Mouse (Mus musculus) myocyte (in vitro differentiated cells): Measurements from ENCODE around the gene Nsd2. TPM values are rescaled to one million over a fixed set of nuclear protein-coding genes. Genes with fewer than 3 reads are reported as not detected.

Experiments
- H3K27me3 ChIP-seq: one replicate; pipeline ENCODE4 v1.6.1; 2011; ENCODE audit not compliant: control insufficient read depth, insufficient read depth, insufficient read length
- H3K36me3 ChIP-seq: one replicate; pipeline ENCODE4 v1.6.1; 2011; ENCODE audit not compliant: control insufficient read depth, insufficient read depth
- H3K4me2 ChIP-seq: one replicate; pipeline ENCODE4 v1.6.1; 2011; ENCODE audit warnings: low read depth, control low read depth
- H3K4me3 ChIP-seq: one replicate; pipeline ENCODE4 v1.5.1; 2011; ENCODE audit warnings: mild to moderate bottlenecking, control low read depth, moderate library complexity
- H3K79me2 ChIP-seq: one replicate; pipeline ENCODE4 v1.6.1; 2011; ENCODE audit not compliant: control insufficient read depth, insufficient read depth
- H3ac ChIP-seq: one replicate; pipeline ENCODE4 v1.6.1; 2011; ENCODE audit not compliant: control insufficient read depth, insufficient read length
- CEBPB ChIP-seq: IDR thresholded peaks from 2 replicates; pipeline ENCODE4 v1.6.1; 2011; ENCODE audit warnings: mild to moderate bottlenecking, moderate library complexity; ENCODE audit not compliant: poor library complexity, insufficient read depth, severe bottlenecking
- E2F4 ChIP-seq: IDR thresholded peaks from one replicate; pipeline ENCODE4 v1.6.1; 2011; ENCODE audit warnings: mild to moderate bottlenecking, control low read depth, moderate library complexity; ENCODE audit not compliant: insufficient read depth
- MAX ChIP-seq: IDR thresholded peaks from one replicate; pipeline ENCODE4 v1.6.1; 2011; ENCODE audit warnings: low read depth, mild to moderate bottlenecking, control low read depth
- MYOD1 ChIP-seq, 3 experiments: IDR thresholded peaks; one replicate each; pipeline ENCODE4 v1.6.1; 2011; ENCODE audit warnings: control low read depth in 2 of 3, low read depth in 2 of 3, mild to moderate bottlenecking in 2 of 3, moderate library complexity in 1 of 3; ENCODE audit not compliant: insufficient read length in 2 of 3, control insufficient read depth in 1 of 3
- MYOG ChIP-seq, 3 experiments: IDR thresholded peaks; one replicate each; pipeline ENCODE4 v1.6.1; 2011; ENCODE audit warnings: control low read depth in 2 of 3, low read depth in 2 of 3, mild to moderate bottlenecking in 2 of 3; ENCODE audit not compliant: insufficient read length in 2 of 3, control insufficient read depth in 1 of 3, insufficient read depth in 1 of 3
- POLR2A ChIP-seq: IDR thresholded peaks from one replicate; pipeline ENCODE4 v1.6.1; 2011; ENCODE audit warnings: low read depth, mild to moderate bottlenecking, control low read depth, moderate library complexity; ENCODE audit not compliant: insufficient read length
- POLR2AphosphoS2 ChIP-seq: IDR thresholded peaks from one replicate; pipeline ENCODE4 v1.6.1; 2011; ENCODE audit warnings: low read depth, control low read depth; ENCODE audit not compliant: insufficient read length
- REST ChIP-seq: IDR thresholded peaks from one replicate; pipeline ENCODE4 v1.6.1; 2011; ENCODE audit warnings: mild to moderate bottlenecking, control low read depth, moderate library complexity; ENCODE audit not compliant: insufficient read depth, insufficient read length
- SRF ChIP-seq: IDR thresholded peaks from one replicate; pipeline ENCODE4 v1.6.1; 2011; ENCODE audit warnings: low read depth; ENCODE audit not compliant: control insufficient read depth, insufficient read length
- TCF12 ChIP-seq: IDR thresholded peaks from one replicate; pipeline ENCODE4 v1.6.1; 2011; ENCODE audit warnings: mild to moderate bottlenecking, control low read depth; ENCODE audit not compliant: poor library complexity, insufficient read depth, severe bottlenecking
- TCF3 ChIP-seq: IDR thresholded peaks from one replicate; pipeline ENCODE4 v1.6.1; 2011; ENCODE audit warnings: low read depth, control low read depth; ENCODE audit not compliant: insufficient read length
- USF1 ChIP-seq: IDR thresholded peaks from one replicate; pipeline ENCODE4 v1.6.1; 2011; ENCODE audit warnings: low read depth, mild to moderate bottlenecking, control low read depth, moderate library complexity
- polyA plus RNA-seq: library from polyadenylated mRNA; unstranded; fragments of >200 nt; fragmentation: generic; extraction: Trizol; gene quantifications from one replicate; pipeline ENCODE4 v1.2.1, GENCODE M21; 2012; ENCODE audit warnings: missing spikeins

Gene Nsd2
- polyA plus RNA-seq, 1 experiment: 23.9 TPM

GRCm38 (mm10) chr5:33782999-33783390 is 37.5 kb upstream of the Nsd2 start:
- no peak for TF ChIP-seq MAX
- no peak for TF ChIP-seq MYOG (IDR thresholded peaks at IDR 0.05; ENCODE audit: control insufficient read depth in 1 of 3, insufficient read depth in 1 of 3, insufficient read length in 2 of 3, low read depth in 2 of 3)
- no peak for TF ChIP-seq MYOD1 (IDR thresholded peaks at IDR 0.05; ENCODE audit: control insufficient read depth in 1 of 3, insufficient read length in 2 of 3, low read depth in 2 of 3)
- Histone ChIP-seq H3K4me3 (peak overlapping the region; percentile 44), H3K4me2 (peak overlapping the region; percentile 92), H3K36me3 (no peaks in the 10 kb centered on the region), H3K27me3 (no peaks in the 10 kb centered on the region), H3K79me2 (peaks cover 9% of the 10 kb centered on the region), H3ac (peak overlapping the region; percentile 67)

GRCm38 (mm10) chr5:33791912-33792643 is 28.4 kb upstream of the Nsd2 start:
- H3ac ChIP-seq: no peak overlapping the region
- no peak overlapping the region for H3K4me3 ChIP-seq
- TF ChIP-seq POLR2AphosphoS2 (no peak), TCF3 (no peak), MAX (no peak), REST (no peak), MYOD1 (IDR thresholded peaks at IDR 0.05; ENCODE audit: control insufficient read depth in 1 of 3, insufficient read length in 2 of 3, low read depth in 2 of 3) (no peak), CEBPB (no peak), SRF (no peak)
- no peaks in the 10 kb centered on the region for H3K79me2 ChIP-seq
- peaks cover 26% of the 10 kb centered on the region for H3K27me3 ChIP-seq
- no peak overlapping the region for H3K4me2 ChIP-seq
- H3K36me3 ChIP-seq: no peaks in the 10 kb centered on the region

- Histone ChIP-seq H3K4me2 (no peak overlapping the region), H3K79me2 (no peaks in the 10 kb centered on the region), H3K36me3 (no peaks in the 10 kb centered on the region), H3K27me3 (no peaks in the 10 kb centered on the region), H3ac (no peak overlapping the region), H3K4me3 (no peak overlapping the region)
- TF ChIP-seq MYOG (IDR thresholded peaks at IDR 0.05; ENCODE audit: control insufficient read depth in 1 of 3, insufficient read depth in 1 of 3, insufficient read length in 2 of 3, low read depth in 2 of 3) (no peak), MAX (no peak), REST (no peak), USF1 (no peak), MYOD1 (IDR thresholded peaks at IDR 0.05; ENCODE audit: control insufficient read depth in 1 of 3, insufficient read length in 2 of 3, low read depth in 2 of 3) (no peak), E2F4 (no peak), SRF (no peak), POLR2AphosphoS2 (no peak), TCF3 (no peak), POLR2A (no peak), TCF12 (no peak), CEBPB (no peak)
These were observed 17.2 kb upstream of the Nsd2 start for GRCm38 (mm10) chr5:33803337-33803736.

GRCm38 (mm10) chr5:33811519-33811918 is 9.0 kb upstream of the Nsd2 start:
- H3K79me2 ChIP-seq: no peaks in the 10 kb centered on the region
- no peak overlapping the region for H3K4me2 ChIP-seq
- H3K4me3 ChIP-seq: no peak overlapping the region
- no peaks in the 10 kb centered on the region for H3K27me3 ChIP-seq
- TF ChIP-seq TCF3 (no peak), CEBPB (no peak), MYOG (IDR thresholded peaks at IDR 0.05; ENCODE audit: control insufficient read depth in 1 of 3, insufficient read depth in 1 of 3, insufficient read length in 2 of 3, low read depth in 2 of 3) (no peak), POLR2AphosphoS2 (no peak), POLR2A (no peak), MAX (no peak), E2F4 (no peak), USF1 (no peak), MYOD1 (IDR thresholded peaks at IDR 0.05; ENCODE audit: control insufficient read depth in 1 of 3, insufficient read length in 2 of 3, low read depth in 2 of 3) (no peak), SRF (no peak), REST (no peak), TCF12 (no peak)
- H3ac ChIP-seq: no peak overlapping the region
- no peaks in the 10 kb centered on the region for H3K36me3 ChIP-seq

- no peak for TF ChIP-seq REST
- no peak for TF ChIP-seq MYOD1 (IDR thresholded peaks at IDR 0.05; ENCODE audit: control insufficient read depth in 1 of 3, insufficient read length in 2 of 3, low read depth in 2 of 3)
- TF ChIP-seq TCF3: no peak
- no peak for TF ChIP-seq SRF
- TF ChIP-seq MYOG (IDR thresholded peaks at IDR 0.05; ENCODE audit: control insufficient read depth in 1 of 3, insufficient read depth in 1 of 3, insufficient read length in 2 of 3, low read depth in 2 of 3): no peak
- no peak for TF ChIP-seq TCF12
- TF ChIP-seq POLR2AphosphoS2: no peak
- no peak for TF ChIP-seq USF1
- TF ChIP-seq POLR2A: no peak
- no peak for TF ChIP-seq E2F4
- no peak for TF ChIP-seq CEBPB
- no peak for TF ChIP-seq MAX
- no peak overlapping the region for H3K4me3 ChIP-seq
These were observed 4.4 kb upstream of the Nsd2 start for GRCm38 (mm10) chr5:33816008-33816725.

More at GRCm38 (mm10) chr5:33816008-33816725, 4.4 kb upstream of the Nsd2 start:
- Histone ChIP-seq H3K4me2 (no peak overlapping the region), H3K79me2 (no peaks in the 10 kb centered on the region), H3ac (no peak overlapping the region), H3K27me3 (no peaks in the 10 kb centered on the region), H3K36me3 (no peaks in the 10 kb centered on the region)
